Mouse (Mus musculus): ENCODE results near the gene Capn13.
"Not testable (repeated sequence)": the region's sequence is repeated elsewhere in the genome, so short reads cannot be mapped to it uniquely, and the experiment has no call there.

The Capn13 gene

GRCm38 (mm10) chr17:73271797-73272600, 128.7 kb downstream of the Capn13 start:
- DNase-seq = peak; percentile 30

- DNase-seq = no peak
Measured at GRCm38 (mm10) chr17:73270871-73271796, 129.5 kb downstream of the Capn13 start.

GRCm38 (mm10) chr17:73263077-73263501, 137.6 kb downstream of the Capn13 start:
- no peak for DNase-seq

- no peak for DNase-seq
Measured at GRCm38 (mm10) chr17:73262558-73262957, 138.1 kb downstream of the Capn13 start.

GRCm38 (mm10) chr17:73259258-73259657, 141.4 kb downstream of the Capn13 start:
- DNase-seq = not testable (repeated sequence)

- no peak for DNase-seq
Measured at GRCm38 (mm10) chr17:73258620-73259019, 142.0 kb downstream of the Capn13 start.
